Mouse (Mus musculus) liver, embryonic 15.5 days (tissue): Measurements from ENCODE around the gene 2310011J03Rik. TPM values are rescaled to one million over a fixed set of nuclear protein-coding genes. Genes with fewer than 3 reads are reported as not detected.

Experiments
- ATAC-seq: fragments of 200-750 bp; cut with Nextera tagmentation; 2 replicates; pipeline ENCODE4 v1.8.0; 2017; ENCODE audit warnings: moderate number of reproducible peaks, mild to moderate bottlenecking, moderate library complexity; ENCODE audit not compliant: insufficient read depth
- H3K27ac ChIP-seq: fragments of 300-500 bp; sonication (generic); replicated peaks from 2 replicates; pipeline ENCODE4 v1.5.1; 2015; ENCODE audit warnings: mild to moderate bottlenecking, inconsistent platforms
- H3K27me3 ChIP-seq: fragments of 300-500 bp; sonication (generic); 2 replicates; pipeline ENCODE4 v1.6.1; 2015; ENCODE audit warnings: mild to moderate bottlenecking, inconsistent platforms
- H3K36me3 ChIP-seq: fragments of 300-500 bp; sonication (generic); replicated peaks from 2 replicates; pipeline ENCODE4 v1.6.1; 2015; ENCODE audit warnings: moderate library complexity, mild to moderate bottlenecking, inconsistent platforms
- H3K4me1 ChIP-seq: fragments of 300-500 bp; sonication (generic); replicated peaks from 2 replicates; pipeline ENCODE4 v1.6.1; 2015; ENCODE audit warnings: inconsistent platforms
- H3K4me2 ChIP-seq: fragments of 300-500 bp; sonication (generic); 2 replicates; pipeline ENCODE4 v1.6.1; 2015; ENCODE audit warnings: moderate library complexity, mild to moderate bottlenecking, inconsistent platforms
- H3K4me3 ChIP-seq: fragments of 300-500 bp; sonication (generic); replicated peaks from 2 replicates; pipeline ENCODE4 v1.5.1; 2015; ENCODE audit warnings: mild to moderate bottlenecking, inconsistent platforms
- H3K9ac ChIP-seq: fragments of 300-500 bp; sonication (generic); 2 replicates; pipeline ENCODE4 v1.6.1; 2015; ENCODE audit warnings: moderate library complexity, mild to moderate bottlenecking, inconsistent platforms
- H3K9me3 ChIP-seq: fragments of 300-500 bp; sonication (generic); replicated peaks from 2 replicates; pipeline ENCODE4 v1.6.1; 2016; ENCODE audit warnings: inconsistent platforms
- WGBS: fragments of 180-500 bp; shearing (Covaris S2); methylation state at CpG from one replicate; pipeline ENCODE4 v1.1.7; 2015; ENCODE audit warnings: mixed read lengths; ENCODE audit not compliant: insufficient replicate concordance; 5-methylcytosine and 5-hydroxymethylcytosine counted together
- polyA plus RNA-seq: library from polyadenylated mRNA; unstranded; fragments of >200 nt; fragmentation: Nextera tagmentation; extraction: Ambion mirVana; gene quantifications from 2 replicates; pipeline ENCODE4 v1.2.1, GENCODE M21; 2015

The 2310011J03Rik gene
- polyA plus RNA-seq, 1 experiment from 2014 or later, result 32.4 TPM

GRCm38 (mm10) chr10:80299301-80299700 lies 21.0 kb downstream of the 2310011J03Rik start:
- no peak overlapping the region for H3K27ac ChIP-seq

GRCm38 (mm10) chr10:80298571-80299281 lies 21.6 kb downstream of the 2310011J03Rik start:
- no peaks in the 10 kb centered on the region for H3K9me3 ChIP-seq
- no peak for ATAC-seq
- H3K9ac ChIP-seq, result no peak overlapping the region
- WGBS, result 7% methylated on average over 26 of the region's 26 CpGs
- peaks cover 40% of the 10 kb centered on the region for H3K4me1 ChIP-seq
- peaks cover 14% of the 10 kb centered on the region for H3K36me3 ChIP-seq
- no peak overlapping the region for H3K4me2 ChIP-seq
- H3K27me3 ChIP-seq, result peaks cover 81% of the 10 kb centered on the region
- no peak overlapping the region for H3K27ac ChIP-seq
- no peak overlapping the region for H3K4me3 ChIP-seq

More at GRCm38 (mm10) chr10:80299301-80299700, 21.0 kb downstream of the 2310011J03Rik start:
- Histone ChIP-seq H3K4me2 (no peak overlapping the region), H3K27me3 (peaks cover 86% of the 10 kb centered on the region), H3K9ac (no peak overlapping the region), H3K4me1 (peaks cover 35% of the 10 kb centered on the region), H3K36me3 (peaks cover 8% of the 10 kb centered on the region), H3K9me3 (no peaks in the 10 kb centered on the region), H3K4me3 (no peak overlapping the region)
- 11% methylated on average over 15 of the region's 15 CpGs for WGBS
- no peak for ATAC-seq

- Histone ChIP-seq H3K36me3 (peaks cover 23% of the 10 kb centered on the region), H3K9me3 (no peaks in the 10 kb centered on the region), H3K27me3 (peaks cover 70% of the 10 kb centered on the region), H3K27ac (no peak overlapping the region), H3K9ac (no peak overlapping the region), H3K4me3 (no peak overlapping the region), H3K4me1 (peaks cover 51% of the 10 kb centered on the region), H3K4me2 (no peak overlapping the region)
- WGBS, result 46% methylated on average over 8 of the region's 8 CpGs
- no peak for ATAC-seq
Measured at GRCm38 (mm10) chr10:80297526-80298133, 22.7 kb downstream of the 2310011J03Rik start.

- Histone ChIP-seq H3K36me3 (peaks cover 23% of the 10 kb centered on the region), H3K27ac (no peak overlapping the region), H3K9me3 (no peaks in the 10 kb centered on the region), H3K4me1 (peaks cover 47% of the 10 kb centered on the region), H3K4me2 (no peak overlapping the region), H3K27me3 (peaks cover 62% of the 10 kb centered on the region), H3K9ac (no peak overlapping the region), H3K4me3 (no peak overlapping the region)
- no peak for ATAC-seq
- 68% methylated on average over 5 of the region's 5 CpGs for WGBS
Measured at GRCm38 (mm10) chr10:80296824-80297223, 23.5 kb downstream of the 2310011J03Rik start.

GRCm38 (mm10) chr10:80295618-80296425 lies 24.5 kb downstream of the 2310011J03Rik start, which contains the start of gene Apc2:
Gene Apc2 (plus strand): TSS chr10:80295977.
- 4% methylated on average over 26 of the region's 26 CpGs for WGBS

GRCm38 (mm10) chr10:80294788-80295303 lies 25.5 kb downstream of the 2310011J03Rik start:
- Histone ChIP-seq H3K36me3 (peaks cover 23% of the 10 kb centered on the region), H3K27ac (peak overlapping the region; percentile 36), H3K4me2 (0 out of 2 replicates have a peak overlapping the region, but pooled peaks have one; percentile 86), H3K4me3 (no peak overlapping the region), H3K9me3 (no peaks in the 10 kb centered on the region), H3K9ac (no peak overlapping the region), H3K4me1 (peaks cover 51% of the 10 kb centered on the region), H3K27me3 (peaks cover 42% of the 10 kb centered on the region)
- 37% methylated on average over 7 of the region's 7 CpGs for WGBS
- no peak for ATAC-seq

More at GRCm38 (mm10) chr10:80295618-80296425, 24.5 kb downstream of the 2310011J03Rik start, which contains the start of gene Apc2:
- H3K27me3 ChIP-seq, result peaks cover 52% of the 10 kb centered on the region
- peak; percentile 44 for ATAC-seq
- H3K9ac ChIP-seq, result peak within 1 kb of the TSS; percentile 18; the same call in 1 of the 2 replicates
- peak within 1 kb of the TSS; percentile 36 for H3K27ac ChIP-seq
- H3K4me3 ChIP-seq, result peak within 1 kb of the TSS; percentile 39
- H3K4me1 ChIP-seq, result peaks cover 51% of the 10 kb centered on the region
- peaks cover 23% of the 10 kb centered on the region for H3K36me3 ChIP-seq
- peak within 1 kb of the TSS; percentile 64 for H3K4me2 ChIP-seq
- no peaks in the 10 kb centered on the region for H3K9me3 ChIP-seq

- 0 out of 2 replicates have a peak overlapping the region, but pooled peaks have one; percentile 90 for H3K9ac ChIP-seq
- peaks cover 37% of the 10 kb centered on the region for H3K27me3 ChIP-seq
- WGBS, result 73% methylated on average over 4 of the region's 4 CpGs
- H3K4me2 ChIP-seq, result peak overlapping the region; percentile 86
- no peaks in the 10 kb centered on the region for H3K9me3 ChIP-seq
- peak overlapping the region; percentile 81; the same call in 1 of the 2 replicates for H3K4me3 ChIP-seq
- ATAC-seq, result no peak
- H3K4me1 ChIP-seq, result peaks cover 51% of the 10 kb centered on the region
- peak overlapping the region; percentile 19; the same call in 1 of the 2 replicates for H3K27ac ChIP-seq
- H3K36me3 ChIP-seq, result peaks cover 23% of the 10 kb centered on the region
Measured at GRCm38 (mm10) chr10:80294311-80294710, 26.0 kb downstream of the 2310011J03Rik start.

- WGBS, result 10% methylated on average over 14 of the region's 14 CpGs
- H3K9me3 ChIP-seq, result no peaks in the 10 kb centered on the region
- H3K9ac ChIP-seq, result peak overlapping the region; percentile 90
- H3K4me3 ChIP-seq, result peak overlapping the region; percentile 81
- ATAC-seq, result no peak
- H3K4me2 ChIP-seq, result peak overlapping the region; percentile 86
- peaks cover 27% of the 10 kb centered on the region for H3K27me3 ChIP-seq
- peaks cover 33% of the 10 kb centered on the region for H3K36me3 ChIP-seq
- H3K4me1 ChIP-seq, result peaks cover 51% of the 10 kb centered on the region
- H3K27ac ChIP-seq, result peak overlapping the region; percentile 85
Measured at GRCm38 (mm10) chr10:80293325-80293724, 27.0 kb downstream of the 2310011J03Rik start.

- under 1% methylated on average over 72 of the region's 72 CpGs for WGBS
- H3K4me1 ChIP-seq, result peaks cover 53% of the 10 kb centered on the region
- H3K36me3 ChIP-seq, result peaks cover 40% of the 10 kb centered on the region
- H3K27ac ChIP-seq, result peak within 1 kb of the TSS; percentile 85
- peak within 1 kb of the TSS; percentile 90 for H3K9ac ChIP-seq
- peaks cover 18% of the 10 kb centered on the region for H3K27me3 ChIP-seq
- H3K4me2 ChIP-seq, result peak within 1 kb of the TSS; percentile 86
- H3K9me3 ChIP-seq, result no peaks in the 10 kb centered on the region
- peak within 1 kb of the TSS; percentile 81 for H3K4me3 ChIP-seq
- peak; percentile 81 for ATAC-seq
Measured at GRCm38 (mm10) chr10:80292251-80293146, 27.8 kb downstream of the 2310011J03Rik start, which contains the start of gene Rps15. Gene Rps15 (plus strand): TSS chr10:80292453.

GRCm38 (mm10) chr10:80288657-80289056 lies 31.7 kb downstream of the 2310011J03Rik start:
- H3K9me3 ChIP-seq, result no peaks in the 10 kb centered on the region
- H3K4me3 ChIP-seq, result no peak overlapping the region
- peaks cover 64% of the 10 kb centered on the region for H3K36me3 ChIP-seq
- 69% methylated on average over 8 of the region's 8 CpGs for WGBS
- H3K27me3 ChIP-seq, result no peaks in the 10 kb centered on the region
- H3K9ac ChIP-seq, result no peak overlapping the region
- H3K4me1 ChIP-seq, result peaks cover 20% of the 10 kb centered on the region
- no peak for ATAC-seq
- no peak overlapping the region for H3K4me2 ChIP-seq
- no peak overlapping the region for H3K27ac ChIP-seq
